Comparison of ENCODE assay signal across 18 mouse cellular contexts in genomic region chr16:97569426-97569825, GRCm38 (mm10). TPM values are rescaled to one million over a fixed set of nuclear protein-coding genes. Genes with fewer than 3 reads are reported as not detected.
"Had no signal": no experiment of that assay in that cellular context is flagged by ENCODE, and none has a peak within 500 bp of the region (broad histone marks: within the 10 kb centered on the region; RNA-seq: fewer than 3 reads in every experiment).

No protein-coding gene starts in this region.

- H3K9me3 ChIP-seq: limb, embryonic 15.5 days; liver, embryonic 13.5 days; lung, embryonic 15.5 days; megakaryocyte, embryonic 14.5 days; midbrain, embryonic 15.5 days; neural tube, embryonic 13.5 days; stomach, embryonic 15.5 days had no signal

- H3K4me1 ChIP-seq: limb, embryonic 15.5 days; liver, embryonic 13.5 days; lung, embryonic 15.5 days; midbrain, embryonic 15.5 days; neural tube, embryonic 13.5 days; stomach, embryonic 15.5 days had no signal

- H3K4me3 ChIP-seq: limb, embryonic 15.5 days; liver, embryonic 13.5 days; lung, embryonic 15.5 days; midbrain, embryonic 15.5 days; neural tube, embryonic 13.5 days; stomach, embryonic 15.5 days had no signal

- ATAC-seq: liver, postnatal 0 days; midbrain, embryonic 15.5 days had no signal

- DNase-seq: liver, embryonic 13.5 days; right cerebral cortex, adult 18-20 months; right cerebral cortex, postnatal 25 days had no signal

- H3K36me3 ChIP-seq: limb, embryonic 15.5 days; liver, embryonic 13.5 days; lung, embryonic 15.5 days; midbrain, embryonic 15.5 days; neural tube, embryonic 13.5 days; stomach, embryonic 15.5 days had no signal

- H3K9ac ChIP-seq: limb, embryonic 15.5 days; liver, embryonic 13.5 days; liver, postnatal 0 days; lung, embryonic 15.5 days; midbrain, embryonic 15.5 days; neural tube, embryonic 13.5 days; stomach, embryonic 15.5 days had no signal

- H3K4me2 ChIP-seq: limb, embryonic 15.5 days; liver, embryonic 13.5 days; lung, embryonic 15.5 days; midbrain, embryonic 11.5 days; midbrain, embryonic 15.5 days; neural tube, embryonic 13.5 days; stomach, embryonic 15.5 days had no signal

- H3K27me3 ChIP-seq: limb, embryonic 15.5 days; liver, embryonic 13.5 days; lung, embryonic 15.5 days; midbrain, embryonic 15.5 days; neural tube, embryonic 13.5 days; stomach, embryonic 15.5 days had no signal

- H3K27ac ChIP-seq: limb, embryonic 15.5 days; liver, embryonic 13.5 days; lung, embryonic 15.5 days; macrophage; midbrain, embryonic 15.5 days; neural tube, embryonic 13.5 days; stomach, embryonic 15.5 days had no signal

RNA-seq across cellular contexts. Expression of gene Tmprss2, which starts 41.6 kb away (rescaled TPM):
- total RNA-seq: layer of hippocampus, postnatal 36 days; left cerebral cortex, postnatal 25 days had no signal
- polyA plus RNA-seq: macrophage; neural tube, embryonic 13.5 days had no signal

RNA-seq across cellular contexts. Expression of gene Fam3b, which starts 54.8 kb away (rescaled TPM):
- total RNA-seq: layer of hippocampus, postnatal 36 days; left cerebral cortex, adult 8-10 months; left cerebral cortex, postnatal 25 days had no signal
- polyA plus RNA-seq: kidney, embryonic 16.5 days; limb, embryonic 11.5 days; liver, embryonic 13.5 days; liver, postnatal 0 days; lung, embryonic 15.5 days; macrophage; midbrain, embryonic 11.5 days; midbrain, embryonic 15.5 days; neural tube, embryonic 13.5 days; spleen, adult 2 months had no signal
